Mouse (Mus musculus): ENCODE measurements around the gene Rab23. TPM values are rescaled to one million over a fixed set of nuclear protein-coding genes. Genes with fewer than 3 reads are reported as not detected.

The Rab23 gene
- polyA plus RNA-seq, 1 experiment from 2014 or later: 30.3 TPM

DNA sequence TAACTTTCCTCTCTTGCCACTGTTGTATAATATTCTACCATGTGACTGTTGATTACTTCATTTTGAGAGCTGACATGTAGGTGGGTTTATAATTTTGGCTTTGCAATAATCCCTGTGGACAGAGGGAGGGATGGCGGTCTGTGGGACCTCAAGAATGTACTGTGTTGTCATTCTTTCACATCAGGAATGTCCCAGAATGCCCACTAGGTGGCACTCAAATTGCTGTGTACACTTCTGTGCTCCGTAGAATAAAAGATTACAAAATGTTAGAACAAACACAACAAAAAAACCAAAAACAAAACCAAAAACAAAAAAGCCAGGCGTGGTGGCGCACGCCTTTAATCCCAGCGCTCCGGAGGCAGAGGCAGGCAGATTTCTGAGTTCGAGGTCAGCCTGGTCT, 35.2 kb upstream of the Rab23 start:
- no peak overlapping the region for H3K9ac ChIP-seq (replicated peaks; ENCODE audit: low read depth, low read length)
- H3K4me3 ChIP-seq (ENCODE audit: low read depth, low read length): no peak overlapping the region
- H3K4me1 ChIP-seq (ENCODE audit: control insufficient read depth, insufficient read depth, low read length): no peaks in the 10 kb centered on the region
- H3K4me2 ChIP-seq (replicated peaks; ENCODE audit: low read depth, low read length): no peak overlapping the region
- no peaks in the 10 kb centered on the region for H3K9me3 ChIP-seq (ENCODE audit: control insufficient read depth, low read depth, low read length)
- ATAC-seq (ENCODE audit: insufficient number of reproducible peaks, insufficient read depth, low FRiP score, low read depth): no peak
- H3K27ac ChIP-seq (ENCODE audit: low read length): no peak overlapping the region
- 73% methylated on average over 8 of the region's 8 CpGs for WGBS
- no peaks in the 10 kb centered on the region for H3K27me3 ChIP-seq (ENCODE audit: control insufficient read depth, insufficient read depth, low read length)
- H3K36me3 ChIP-seq (ENCODE audit: control insufficient read depth, insufficient read depth, low read length): no peaks in the 10 kb centered on the region

DNA sequence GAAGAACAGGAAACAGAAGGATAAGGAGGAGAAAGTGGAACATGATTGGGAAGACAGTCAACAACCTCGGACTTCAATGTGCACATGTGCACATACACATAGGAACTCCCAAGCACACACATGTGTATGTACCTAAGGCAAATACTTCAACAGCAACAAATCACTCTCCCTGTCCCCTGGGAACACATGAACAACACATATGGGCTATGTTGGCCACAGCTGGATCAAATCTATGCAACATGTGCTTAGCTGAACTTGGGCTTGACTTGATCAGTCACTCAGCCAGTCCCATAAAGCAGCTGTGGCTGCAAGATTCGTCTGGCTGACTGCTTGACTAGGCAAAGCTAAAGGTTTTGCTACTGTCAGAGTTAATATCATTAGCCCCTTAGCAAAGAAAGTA, 30.9 kb upstream of the Rab23 start:
- ATAC-seq (ENCODE audit: insufficient number of reproducible peaks, insufficient read depth, low FRiP score, low read depth): no peak

DNA sequence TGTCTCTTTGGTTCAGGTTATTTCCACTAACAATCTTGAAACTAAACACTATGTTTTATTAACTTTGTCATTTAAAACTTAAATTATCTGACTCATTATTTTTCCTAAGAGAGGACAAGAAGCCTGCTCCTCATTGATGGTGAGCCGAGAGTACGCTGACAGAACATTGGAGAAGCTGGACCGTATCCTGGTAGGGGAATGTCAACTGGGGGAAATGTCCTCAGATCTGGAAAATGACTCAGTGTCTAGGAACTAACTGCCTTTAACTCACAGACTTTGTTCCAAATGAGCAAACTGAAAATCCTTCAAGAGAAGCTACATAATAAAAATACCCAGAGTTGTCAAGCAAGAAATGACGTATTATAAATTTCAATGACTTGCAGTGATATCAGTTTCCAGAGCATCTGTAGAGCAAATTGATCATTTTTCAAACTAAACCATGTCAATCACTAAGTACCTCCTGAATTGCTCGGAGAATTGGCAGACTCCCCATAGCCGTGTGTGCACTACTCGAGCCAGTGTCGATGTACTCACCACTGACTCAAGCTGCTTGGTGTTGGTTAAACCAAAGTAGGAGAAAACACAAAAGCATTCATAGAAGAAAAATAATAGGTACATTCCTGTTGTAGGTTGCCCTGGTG, 30.1 kb upstream of the Rab23 start:
- no peak overlapping the region for H3K27ac ChIP-seq (ENCODE audit: low read length)
- WGBS: 73% methylated on average over 8 of the region's 8 CpGs
- H3K9ac ChIP-seq (replicated peaks; ENCODE audit: low read depth, low read length): no peak overlapping the region
- H3K36me3 ChIP-seq (ENCODE audit: control insufficient read depth, insufficient read depth, low read length): no peaks in the 10 kb centered on the region
- H3K4me1 ChIP-seq (ENCODE audit: control insufficient read depth, insufficient read depth, low read length): no peaks in the 10 kb centered on the region
- no peak overlapping the region for H3K4me2 ChIP-seq (replicated peaks; ENCODE audit: low read depth, low read length)
- H3K4me3 ChIP-seq (ENCODE audit: low read depth, low read length): no peak overlapping the region
- ATAC-seq (ENCODE audit: insufficient number of reproducible peaks, insufficient read depth, low FRiP score, low read depth): no peak
- H3K27me3 ChIP-seq (ENCODE audit: control insufficient read depth, insufficient read depth, low read length): no peaks in the 10 kb centered on the region
- no peaks in the 10 kb centered on the region for H3K9me3 ChIP-seq (ENCODE audit: control insufficient read depth, low read depth, low read length)

More for the DNA sequence above, 30.9 kb upstream of the Rab23 start:
- Histone ChIP-seq H3K9me3 (ENCODE audit: control insufficient read depth, low read depth, low read length) (no peaks in the 10 kb centered on the region), H3K27ac (ENCODE audit: low read length) (no peak overlapping the region), H3K27me3 (ENCODE audit: control insufficient read depth, insufficient read depth, low read length) (no peaks in the 10 kb centered on the region), H3K36me3 (ENCODE audit: control insufficient read depth, insufficient read depth, low read length) (no peaks in the 10 kb centered on the region), H3K9ac (replicated peaks; ENCODE audit: low read depth, low read length) (no peak overlapping the region), H3K4me3 (ENCODE audit: low read depth, low read length) (no peak overlapping the region), H3K4me1 (ENCODE audit: control insufficient read depth, insufficient read depth, low read length) (no peaks in the 10 kb centered on the region), H3K4me2 (replicated peaks; ENCODE audit: low read depth, low read length) (no peak overlapping the region)
- WGBS: 55% methylated on average over 2 of the region's 2 CpGs

DNA sequence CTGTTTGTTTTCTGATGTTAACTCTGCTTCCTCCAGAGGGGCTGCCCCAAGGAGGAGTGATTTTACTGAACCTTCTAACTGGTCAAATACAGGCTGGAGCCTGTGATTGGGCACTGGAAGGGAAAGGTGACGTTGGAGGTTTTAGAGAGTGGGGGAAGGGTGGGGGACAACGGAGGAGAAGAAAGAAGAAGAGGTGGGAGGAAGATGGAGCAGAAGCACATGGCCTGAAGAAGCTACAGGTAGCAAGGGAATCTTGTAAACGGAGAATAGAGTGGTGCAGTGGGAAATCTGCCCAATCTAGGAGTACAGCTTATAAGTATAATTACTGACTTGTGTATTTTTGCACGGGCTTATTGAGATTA, 29.6 kb upstream of the Rab23 start:
- H3K9ac ChIP-seq (replicated peaks; ENCODE audit: low read depth, low read length): no peak overlapping the region
- no peak overlapping the region for H3K4me3 ChIP-seq (ENCODE audit: low read depth, low read length)
- H3K27ac ChIP-seq (ENCODE audit: low read length): no peak overlapping the region
- H3K27me3 ChIP-seq (ENCODE audit: control insufficient read depth, insufficient read depth, low read length): no peaks in the 10 kb centered on the region
- WGBS: 40% methylated on average over 4 of the region's 4 CpGs
- no peak overlapping the region for H3K4me2 ChIP-seq (replicated peaks; ENCODE audit: low read depth, low read length)
- no peaks in the 10 kb centered on the region for H3K9me3 ChIP-seq (ENCODE audit: control insufficient read depth, low read depth, low read length)
- no peaks in the 10 kb centered on the region for H3K4me1 ChIP-seq (ENCODE audit: control insufficient read depth, insufficient read depth, low read length)
- no peak for ATAC-seq (ENCODE audit: insufficient number of reproducible peaks, insufficient read depth, low FRiP score, low read depth)
- no peaks in the 10 kb centered on the region for H3K36me3 ChIP-seq (ENCODE audit: control insufficient read depth, insufficient read depth, low read length)

DNA sequence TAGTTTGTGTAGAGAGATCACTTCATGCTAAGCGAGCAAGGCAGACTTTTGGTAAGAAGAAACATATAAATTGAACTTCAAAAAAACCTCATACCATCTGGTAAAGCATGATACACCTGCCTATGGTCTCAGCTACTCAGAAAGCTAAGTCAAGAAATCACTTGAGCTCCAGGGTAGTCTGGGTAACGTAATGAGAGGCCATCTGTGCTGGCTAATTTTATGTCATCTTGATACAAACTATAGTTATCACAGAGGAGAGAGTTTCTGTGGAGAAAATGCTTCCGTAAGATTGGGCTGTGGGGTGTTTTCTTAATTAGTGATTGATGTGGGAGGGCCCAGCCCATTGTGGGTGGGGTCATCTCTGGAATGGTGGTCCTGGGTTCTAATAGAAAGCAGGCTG, 25.8 kb upstream of the Rab23 start:
- Histone ChIP-seq H3K4me2 (replicated peaks; ENCODE audit: low read depth, low read length) (no peak overlapping the region), H3K27ac (ENCODE audit: low read length) (no peak overlapping the region), H3K27me3 (ENCODE audit: control insufficient read depth, insufficient read depth, low read length) (no peaks in the 10 kb centered on the region), H3K36me3 (ENCODE audit: control insufficient read depth, insufficient read depth, low read length) (no peaks in the 10 kb centered on the region), H3K9me3 (ENCODE audit: control insufficient read depth, low read depth, low read length) (no peaks in the 10 kb centered on the region), H3K4me3 (ENCODE audit: low read depth, low read length) (no peak overlapping the region), H3K4me1 (ENCODE audit: control insufficient read depth, insufficient read depth, low read length) (no peaks in the 10 kb centered on the region), H3K9ac (replicated peaks; ENCODE audit: low read depth, low read length) (no peak overlapping the region)
- 77% methylated on average over 3 of the region's 3 CpGs for WGBS
- ATAC-seq (ENCODE audit: insufficient number of reproducible peaks, insufficient read depth, low FRiP score, low read depth): no peak

DNA sequence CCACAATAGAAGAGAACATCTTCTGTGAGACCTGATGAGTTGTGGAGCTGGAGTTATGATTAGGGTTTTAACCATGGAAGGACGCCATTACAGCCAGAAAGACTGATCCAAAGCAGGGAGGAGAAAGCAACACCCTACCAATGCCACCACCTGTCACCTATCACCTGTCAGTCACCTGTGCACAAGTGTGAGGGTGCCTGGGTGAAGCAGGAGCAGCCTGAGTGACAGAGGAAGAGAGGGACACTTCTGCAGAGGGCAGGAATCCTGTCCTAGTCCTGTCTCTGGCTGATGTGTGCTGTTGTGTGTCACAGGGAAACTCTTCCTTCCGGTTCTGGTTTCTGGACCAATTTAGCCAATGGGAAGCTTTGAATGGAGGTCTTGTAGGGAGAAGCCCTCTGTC, 23.7 kb upstream of the Rab23 start:
- H3K4me1 ChIP-seq (ENCODE audit: control insufficient read depth, insufficient read depth, low read length): no peaks in the 10 kb centered on the region
- no peaks in the 10 kb centered on the region for H3K9me3 ChIP-seq (ENCODE audit: control insufficient read depth, low read depth, low read length)
- H3K4me2 ChIP-seq (replicated peaks; ENCODE audit: low read depth, low read length): no peak overlapping the region
- no peaks in the 10 kb centered on the region for H3K27me3 ChIP-seq (ENCODE audit: control insufficient read depth, insufficient read depth, low read length)
- H3K4me3 ChIP-seq (ENCODE audit: low read depth, low read length): no peak overlapping the region
- no peak overlapping the region for H3K27ac ChIP-seq (ENCODE audit: low read length)
- no peaks in the 10 kb centered on the region for H3K36me3 ChIP-seq (ENCODE audit: control insufficient read depth, insufficient read depth, low read length)
- ATAC-seq (ENCODE audit: insufficient number of reproducible peaks, insufficient read depth, low FRiP score, low read depth): no peak
- 88% methylated on average over 2 of the region's 2 CpGs for WGBS
- no peak overlapping the region for H3K9ac ChIP-seq (replicated peaks; ENCODE audit: low read depth, low read length)

DNA sequence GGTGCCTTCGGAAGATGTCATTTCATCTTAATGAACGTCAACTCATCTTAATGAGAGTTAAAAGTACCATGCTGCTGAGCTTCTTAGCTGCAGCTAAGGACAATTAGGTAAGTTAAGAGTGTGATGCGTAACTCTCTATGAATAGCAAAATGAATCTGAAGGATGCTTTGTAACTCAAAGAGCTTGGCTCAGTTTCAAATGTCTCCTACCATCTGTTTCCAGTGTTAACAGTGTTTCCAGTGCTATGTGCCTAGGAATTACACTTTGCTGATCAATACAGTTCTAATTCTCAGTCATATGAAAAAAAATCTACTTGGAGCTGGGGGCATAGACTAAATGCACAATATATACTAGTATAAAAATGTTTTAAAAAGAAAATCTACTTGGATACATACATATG, 18.4 kb upstream of the Rab23 start:
- Histone ChIP-seq H3K4me1 (ENCODE audit: control insufficient read depth, insufficient read depth, low read length) (no peaks in the 10 kb centered on the region), H3K9me3 (ENCODE audit: control insufficient read depth, low read depth, low read length) (no peaks in the 10 kb centered on the region), H3K27ac (ENCODE audit: low read length) (no peak overlapping the region), H3K9ac (replicated peaks; ENCODE audit: low read depth, low read length) (no peak overlapping the region), H3K4me2 (replicated peaks; ENCODE audit: low read depth, low read length) (no peak overlapping the region), H3K4me3 (ENCODE audit: low read depth, low read length) (no peak overlapping the region), H3K27me3 (ENCODE audit: control insufficient read depth, insufficient read depth, low read length) (no peaks in the 10 kb centered on the region), H3K36me3 (ENCODE audit: control insufficient read depth, insufficient read depth, low read length) (no peaks in the 10 kb centered on the region)
- WGBS: 76% methylated on average over 3 of the region's 3 CpGs
- ATAC-seq (ENCODE audit: insufficient number of reproducible peaks, insufficient read depth, low FRiP score, low read depth): no peak

DNA sequence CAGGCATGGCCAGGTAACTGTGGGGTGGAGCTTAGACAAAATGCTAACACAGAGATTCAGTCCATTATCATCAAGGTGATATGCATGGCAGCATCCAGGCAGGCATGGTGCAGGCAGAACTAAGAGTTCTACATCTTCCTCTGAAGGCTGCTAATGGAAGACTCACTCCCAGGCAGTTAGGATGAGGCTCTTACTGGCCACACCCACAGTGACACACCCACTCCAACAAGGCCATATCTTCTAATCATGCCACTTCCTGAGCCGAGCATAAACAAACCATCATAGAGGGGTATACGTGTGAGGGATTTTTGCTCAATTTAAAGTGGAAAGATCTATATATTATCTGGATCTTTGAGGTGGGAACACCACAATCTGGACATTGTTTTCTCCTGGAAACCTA, 10.1 kb upstream of the Rab23 start:
- Histone ChIP-seq H3K9me3 (ENCODE audit: control insufficient read depth, low read depth, low read length) (no peaks in the 10 kb centered on the region), H3K27me3 (ENCODE audit: control insufficient read depth, insufficient read depth, low read length) (no peaks in the 10 kb centered on the region), H3K9ac (replicated peaks; ENCODE audit: low read depth, low read length) (no peak overlapping the region), H3K36me3 (ENCODE audit: control insufficient read depth, insufficient read depth, low read length) (no peaks in the 10 kb centered on the region), H3K4me2 (replicated peaks; ENCODE audit: low read depth, low read length) (no peak overlapping the region), H3K27ac (ENCODE audit: low read length) (no peak overlapping the region), H3K4me3 (ENCODE audit: low read depth, low read length) (no peak overlapping the region), H3K4me1 (ENCODE audit: control insufficient read depth, insufficient read depth, low read length) (no peaks in the 10 kb centered on the region)
- ATAC-seq (ENCODE audit: insufficient number of reproducible peaks, insufficient read depth, low FRiP score, low read depth): no peak
- 52% methylated on average over 2 of the region's 2 CpGs for whole genome bisulfite sequencing

DNA sequence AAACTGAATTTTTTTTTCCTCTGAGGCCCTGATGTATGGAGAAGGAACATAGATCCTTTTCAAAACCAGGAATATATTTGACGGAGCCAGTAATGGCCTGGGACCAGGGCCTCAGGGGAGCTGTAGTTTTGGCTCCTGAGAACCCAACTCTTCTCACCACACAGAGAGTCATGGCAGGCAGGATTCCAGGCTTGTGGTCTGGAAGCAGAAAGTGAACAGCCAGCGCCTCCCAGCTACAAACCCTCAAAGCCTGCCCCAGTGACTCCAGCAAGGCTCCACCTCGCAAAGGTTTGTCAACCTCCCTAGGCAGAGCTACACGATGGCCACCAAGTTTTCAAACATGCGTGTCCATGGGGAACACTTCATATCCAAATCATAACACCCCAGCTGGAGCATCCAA, 7.7 kb upstream of the Rab23 start:
- H3K4me2 ChIP-seq (replicated peaks; ENCODE audit: low read depth, low read length): no peak overlapping the region
- H3K9ac ChIP-seq (replicated peaks; ENCODE audit: low read depth, low read length): no peak overlapping the region
- no peak overlapping the region for H3K27ac ChIP-seq (ENCODE audit: low read length)
- H3K4me1 ChIP-seq (ENCODE audit: control insufficient read depth, insufficient read depth, low read length): no peaks in the 10 kb centered on the region
- no peaks in the 10 kb centered on the region for H3K9me3 ChIP-seq (ENCODE audit: control insufficient read depth, low read depth, low read length)
- WGBS: 86% methylated on average over 5 of the region's 5 CpGs
- no peak for ATAC-seq (ENCODE audit: insufficient number of reproducible peaks, insufficient read depth, low FRiP score, low read depth)
- H3K36me3 ChIP-seq (ENCODE audit: control insufficient read depth, insufficient read depth, low read length): no peaks in the 10 kb centered on the region
- H3K27me3 ChIP-seq (ENCODE audit: control insufficient read depth, insufficient read depth, low read length): no peaks in the 10 kb centered on the region
- no peak overlapping the region for H3K4me3 ChIP-seq (ENCODE audit: low read depth, low read length)
